Mouse (Mus musculus) kidney, embryonic 16.5 days (tissue): ENCODE measurements around the gene Trpv1. TPM values are rescaled to one million over a fixed set of nuclear protein-coding genes. Genes with fewer than 3 reads are reported as not detected.
A peak's percentile ranks its signal among the peaks of the same experiment; 100 is the strongest.

Source experiments
- ATAC-seq: fragments of 200-750 bp; cut with Nextera tagmentation; 2 replicates; pipeline ENCODE4 v1.8.0; 2017; ENCODE audit warnings: moderate TSS enrichment; ENCODE audit not compliant: low FRiP score, low TSS enrichment
- H3K27ac ChIP-seq: fragments of 300-500 bp; sonication (generic); 2 replicates; pipeline ENCODE4 v1.5.1; 2014; ENCODE audit warnings: low read length
- H3K27me3 ChIP-seq: fragments of 300-500 bp; sonication (generic); 2 replicates; pipeline ENCODE4 v1.6.1; 2014; ENCODE audit warnings: low read length, control low read depth, mixed read lengths; ENCODE audit not compliant: insufficient read depth
- H3K36me3 ChIP-seq: fragments of 300-500 bp; sonication (generic); 2 replicates; pipeline ENCODE4 v1.6.1; 2014; ENCODE audit warnings: low read length, control low read depth, mixed read lengths; ENCODE audit not compliant: insufficient read depth
- H3K4me1 ChIP-seq: fragments of 300-500 bp; sonication (generic); 2 replicates; pipeline ENCODE4 v1.6.1; 2014; ENCODE audit warnings: low read length, control low read depth, mixed read lengths; ENCODE audit not compliant: insufficient read depth
- H3K4me2 ChIP-seq: fragments of 300-500 bp; sonication (generic); replicated peaks from 2 replicates; pipeline ENCODE4 v1.6.1; 2014; ENCODE audit warnings: low read depth, low read length
- H3K4me3 ChIP-seq: fragments of 300-500 bp; sonication (generic); 2 replicates; pipeline ENCODE4 v1.5.1; 2014; ENCODE audit warnings: mild to moderate bottlenecking, low read length
- H3K9ac ChIP-seq: fragments of 300-500 bp; sonication (generic); replicated peaks from 2 replicates; pipeline ENCODE4 v1.6.1; 2014; ENCODE audit warnings: low read length
- H3K9me3 ChIP-seq: fragments of 300-500 bp; sonication (generic); 2 replicates; pipeline ENCODE4 v1.6.1; 2016; ENCODE audit warnings: low read length, control low read depth
- WGBS: fragments of 180-500 bp; shearing (Covaris S2); extraction: QIAGEN DNeasy Blood & Tissue Kit; methylation state at CpG from one replicate; pipeline ENCODE4 v1.1.7; 2014; 5-methylcytosine and 5-hydroxymethylcytosine counted together
- polyA plus RNA-seq: library from polyadenylated mRNA; unstranded; fragments of >200 nt; fragmentation: Nextera tagmentation; extraction: Ambion mirVana; gene quantifications from 2 replicates; pipeline ENCODE4 v1.2.1, GENCODE M21; 2015

Gene Trpv1
- polyA plus RNA-seq: 0.24 TPM in 1 of 2 replicates, not detected in the other

GRCm38 (mm10) chr11:73233992-73234391 is at the start of gene Trpv1:
TSS of gene Trpv1 (plus strand) at chr11:73234292.
- 0 out of 2 replicates have a peak, but pooled peaks cover 7% of the 10 kb centered on the region for H3K4me1 ChIP-seq
- H3K36me3 ChIP-seq: no peaks in the 10 kb centered on the region
- H3K9me3 ChIP-seq: no peaks in the 10 kb centered on the region
- no peak within 1 kb of the TSS for H3K27ac ChIP-seq
- H3K9ac ChIP-seq: no peak within 1 kb of the TSS
- no peaks in the 10 kb centered on the region for H3K27me3 ChIP-seq
- no peak within 1 kb of the TSS for H3K4me2 ChIP-seq
- ATAC-seq: no peak
- WGBS: 88% methylated on average over 5 of the region's 5 CpGs
- H3K4me3 ChIP-seq: no peak within 1 kb of the TSS

- Histone ChIP-seq H3K9me3 (no peaks in the 10 kb centered on the region), H3K4me2 (no peak overlapping the region), H3K36me3 (peaks cover 52% of the 10 kb centered on the region), H3K27ac (no peak overlapping the region), H3K9ac (no peak overlapping the region), H3K4me3 (no peak overlapping the region), H3K27me3 (no peaks in the 10 kb centered on the region), H3K4me1 (no peaks in the 10 kb centered on the region)
- 89% methylated on average over 10 of the region's 10 CpGs for WGBS
- ATAC-seq: no peak
Measured at GRCm38 (mm10) chr11:73185872-73186615, 48.0 kb upstream of the Trpv1 start.

- peaks cover 48% of the 10 kb centered on the region for H3K36me3 ChIP-seq
- WGBS: 87% methylated on average over 6 of the region's 6 CpGs
- no peak for ATAC-seq
Measured at GRCm38 (mm10) chr11:73187231-73187630, 46.9 kb upstream of the Trpv1 start.

GRCm38 (mm10) chr11:73193047-73193446 is 41.0 kb upstream of the Trpv1 start:
- Histone ChIP-seq H3K9ac (no peak overlapping the region), H3K9me3 (no peaks in the 10 kb centered on the region), H3K4me3 (no peak overlapping the region), H3K4me2 (no peak overlapping the region), H3K27me3 (no peaks in the 10 kb centered on the region), H3K36me3 (peaks cover 20% of the 10 kb centered on the region), H3K27ac (no peak overlapping the region), H3K4me1 (0 out of 2 replicates have a peak, but pooled peaks cover 4% of the 10 kb centered on the region)
- no peak for ATAC-seq
- whole genome bisulfite sequencing: 75% methylated on average over 6 of the region's 6 CpGs

More at GRCm38 (mm10) chr11:73187231-73187630, 46.9 kb upstream of the Trpv1 start:
- H3K27me3 ChIP-seq: no peaks in the 10 kb centered on the region
- no peaks in the 10 kb centered on the region for H3K9me3 ChIP-seq
- no peak overlapping the region for H3K27ac ChIP-seq
- H3K4me2 ChIP-seq: no peak overlapping the region
- no peaks in the 10 kb centered on the region for H3K4me1 ChIP-seq
- no peak overlapping the region for H3K9ac ChIP-seq
- H3K4me3 ChIP-seq: no peak overlapping the region

GRCm38 (mm10) chr11:73194444-73194843 is 39.6 kb upstream of the Trpv1 start:
- Histone ChIP-seq H3K27me3 (no peaks in the 10 kb centered on the region), H3K9me3 (no peaks in the 10 kb centered on the region), H3K36me3 (peaks cover 9% of the 10 kb centered on the region; the same call in 1 of the 2 replicates), H3K4me3 (no peak overlapping the region), H3K4me1 (peaks cover 10% of the 10 kb centered on the region), H3K27ac (no peak overlapping the region), H3K9ac (no peak overlapping the region), H3K4me2 (no peak overlapping the region)
- 78% methylated on average over 2 of the region's 2 CpGs for WGBS
- ATAC-seq: no peak

GRCm38 (mm10) chr11:73198190-73198589 is 35.9 kb upstream of the Trpv1 start:
- H3K4me1 ChIP-seq: peaks cover 15% of the 10 kb centered on the region
- peak overlapping the region; percentile 78 for H3K4me3 ChIP-seq
- H3K9me3 ChIP-seq: no peaks in the 10 kb centered on the region
- H3K27ac ChIP-seq: no peak overlapping the region
- peak overlapping the region; percentile 87 for H3K9ac ChIP-seq
- WGBS: 9% methylated on average over 1 of the region's 1 CpGs
- no peaks in the 10 kb centered on the region for H3K27me3 ChIP-seq
- no peak for ATAC-seq
- peak overlapping the region; percentile 89 for H3K4me2 ChIP-seq
- no peaks in the 10 kb centered on the region for H3K36me3 ChIP-seq

- Histone ChIP-seq H3K4me3 (peak within 1 kb of the TSS; percentile 78), H3K9me3 (no peaks in the 10 kb centered on the region), H3K36me3 (no peaks in the 10 kb centered on the region), H3K4me2 (peak within 1 kb of the TSS; percentile 89), H3K27ac (no peak within 1 kb of the TSS), H3K9ac (peak within 1 kb of the TSS; percentile 87), H3K4me1 (peaks cover 15% of the 10 kb centered on the region), H3K27me3 (no peaks in the 10 kb centered on the region)
- ATAC-seq: peak; percentile 97
- 2% methylated on average over 22 of the region's 22 CpGs for WGBS
Measured at GRCm38 (mm10) chr11:73198603-73199229, 35.4 kb upstream of the Trpv1 start, which contains the start of gene Ctns. TSS of gene Ctns (minus strand) at chr11:73199042.

- Histone ChIP-seq H3K36me3 (no peaks in the 10 kb centered on the region), H3K4me3 (peak within 1 kb of the TSS; percentile 78), H3K4me1 (peaks cover 15% of the 10 kb centered on the region), H3K27me3 (no peaks in the 10 kb centered on the region), H3K9me3 (no peaks in the 10 kb centered on the region), H3K4me2 (peak within 1 kb of the TSS; percentile 89), H3K9ac (peak within 1 kb of the TSS; percentile 87), H3K27ac (no peak within 1 kb of the TSS)
- WGBS: under 1% methylated on average over 32 of the region's 32 CpGs
- peak; percentile 98 for ATAC-seq
Measured at GRCm38 (mm10) chr11:73199230-73199712, 34.8 kb upstream of the Trpv1 start, which contains the start of gene Shpk. TSS of gene Shpk (plus strand) at chr11:73199460.

GRCm38 (mm10) chr11:73199879-73200278 is 34.2 kb upstream of the Trpv1 start:
- peak overlapping the region; percentile 78 for H3K4me3 ChIP-seq
- H3K27ac ChIP-seq: no peak overlapping the region
- H3K36me3 ChIP-seq: no peaks in the 10 kb centered on the region
- H3K9me3 ChIP-seq: no peaks in the 10 kb centered on the region
- WGBS: 4% methylated on average over 12 of the region's 12 CpGs
- H3K9ac ChIP-seq: peak overlapping the region; percentile 87
- ATAC-seq: no peak
- no peaks in the 10 kb centered on the region for H3K27me3 ChIP-seq
- H3K4me2 ChIP-seq: peak overlapping the region; percentile 89
- H3K4me1 ChIP-seq: peaks cover 15% of the 10 kb centered on the region
